Mouse (Mus musculus): ENCODE results near the gene Cds1. TPM values are rescaled to one million over a fixed set of nuclear protein-coding genes. Genes with fewer than 3 reads are reported as not detected.

Gene Cds1
- total and polyA plus RNA-seq, 3 experiments, result not detected

- Histone ChIP-seq H3K36me3 (replicated peaks) (no peaks in the 10 kb centered on the region), H3K27me3 (ENCODE audit: insufficient read depth, low read length) (no peaks in the 10 kb centered on the region), H3K4me1 (ENCODE audit: insufficient read depth, low read depth, low read length) (no peaks in the 10 kb centered on the region), H3K4me3 (ENCODE audit: low read depth, low read length) (no peak overlapping the region), H3K9me3 (replicated peaks) (peaks cover 69% of the 10 kb centered on the region)
- TF ChIP-seq GATA1 (IDR thresholded peaks at IDR 0.05; ENCODE audit: borderline replicate concordance, low read length) (no peak), CTCF (IDR thresholded peaks at IDR 0.05; ENCODE audit: low read depth, low read length) (no peak), GATA2 (IDR thresholded peaks at IDR 0.05; ENCODE audit: borderline replicate concordance, low read depth, low read length) (no peak), TAL1 (conservative IDR thresholded peaks at IDR 0.05; ENCODE audit: low read depth, low read length) (no peak), POLR2AphosphoS5 (IDR thresholded peaks at IDR 0.05; ENCODE audit: insufficient replicate concordance, low read depth, low read length) (no peak)
- ATAC-seq (ENCODE audit: extremely low read depth, insufficient number of reproducible peaks, low FRiP score, poor library complexity, severe bottlenecking) (no peak), DNase-seq (ENCODE audit: low spot score) (no peak)
Measured at GRCm38 (mm10) chr5:101767086-101767485, 2.2 kb downstream of the Cds1 start.

DNA sequence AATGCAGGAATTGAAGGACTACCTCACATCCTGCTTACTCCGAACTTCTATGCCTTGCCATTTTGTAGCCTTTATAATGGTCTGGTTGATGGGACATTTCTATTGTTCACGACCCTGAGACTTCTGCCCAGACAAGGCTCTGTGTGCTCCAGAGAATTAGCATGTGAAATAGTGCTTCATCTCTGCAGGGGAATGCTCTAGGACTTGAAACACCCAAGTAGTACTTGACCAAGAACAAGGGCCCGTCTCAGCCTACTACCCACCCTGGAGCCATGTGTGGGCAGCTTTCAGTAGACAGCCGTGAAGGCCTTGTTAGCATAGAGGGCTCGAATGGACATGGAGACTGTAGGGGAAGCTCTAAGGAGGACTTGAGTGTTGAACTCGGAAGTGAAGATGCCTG is 2.6 kb downstream of the Cds1 start:
- TF ChIP-seq GATA1 (IDR thresholded peaks at IDR 0.05; ENCODE audit: borderline replicate concordance, low read length), result no peak
- TF ChIP-seq TAL1 (conservative IDR thresholded peaks at IDR 0.05; ENCODE audit: low read depth, low read length), result no peak
- no peak for TF ChIP-seq POLR2AphosphoS5 (IDR thresholded peaks at IDR 0.05; ENCODE audit: insufficient replicate concordance, low read depth, low read length)
- TF ChIP-seq GATA2 (IDR thresholded peaks at IDR 0.05; ENCODE audit: borderline replicate concordance, low read depth, low read length), result no peak
- no peak for TF ChIP-seq CTCF (IDR thresholded peaks at IDR 0.05; ENCODE audit: low read depth, low read length)
- Histone ChIP-seq H3K9me3 (replicated peaks) (peaks cover 73% of the 10 kb centered on the region), H3K4me1 (ENCODE audit: insufficient read depth, low read depth, low read length) (no peaks in the 10 kb centered on the region), H3K36me3 (replicated peaks) (no peaks in the 10 kb centered on the region), H3K4me3 (ENCODE audit: low read depth, low read length) (no peak overlapping the region), H3K27me3 (ENCODE audit: insufficient read depth, low read length) (no peaks in the 10 kb centered on the region)
- ATAC-seq (ENCODE audit: extremely low read depth, insufficient number of reproducible peaks, low FRiP score, poor library complexity, severe bottlenecking), result no peak
- DNase-seq (ENCODE audit: low spot score), result no peak

DNA sequence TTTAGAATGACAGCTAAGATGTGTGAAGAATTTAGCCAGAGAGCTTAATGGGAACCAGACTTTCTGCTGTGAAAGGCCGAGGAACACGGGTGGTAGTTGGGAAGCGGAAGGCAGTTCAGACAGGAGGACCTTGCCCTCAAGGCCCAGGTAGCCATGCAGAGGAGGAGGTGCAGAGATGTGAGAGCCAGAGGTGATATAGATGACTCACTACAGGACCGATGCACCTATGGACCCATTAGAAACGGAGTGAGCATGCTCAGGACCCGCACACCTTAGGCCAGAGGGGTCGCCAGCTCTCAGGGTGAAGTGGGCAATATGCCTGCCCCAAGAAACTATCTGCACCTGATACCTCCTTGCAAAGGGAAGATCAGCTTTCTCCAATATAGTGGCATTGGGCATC is 3.6 kb downstream of the Cds1 start:
- Histone ChIP-seq H3K27me3 (ENCODE audit: insufficient read depth, low read length) (no peaks in the 10 kb centered on the region), H3K4me1 (ENCODE audit: insufficient read depth, low read depth, low read length) (no peaks in the 10 kb centered on the region), H3K9me3 (replicated peaks) (peaks cover 78% of the 10 kb centered on the region), H3K36me3 (replicated peaks) (no peaks in the 10 kb centered on the region), H3K4me3 (ENCODE audit: low read depth, low read length) (no peak overlapping the region)
- TF ChIP-seq CTCF (IDR thresholded peaks at IDR 0.05; ENCODE audit: low read depth, low read length) (no peak), TAL1 (conservative IDR thresholded peaks at IDR 0.05; ENCODE audit: low read depth, low read length) (no peak), GATA1 (IDR thresholded peaks at IDR 0.05; ENCODE audit: borderline replicate concordance, low read length) (no peak), GATA2 (IDR thresholded peaks at IDR 0.05; ENCODE audit: borderline replicate concordance, low read depth, low read length) (no peak), POLR2AphosphoS5 (IDR thresholded peaks at IDR 0.05; ENCODE audit: insufficient replicate concordance, low read depth, low read length) (no peak)
- ATAC-seq (ENCODE audit: extremely low read depth, insufficient number of reproducible peaks, low FRiP score, poor library complexity, severe bottlenecking) (no peak), DNase-seq (ENCODE audit: low spot score) (no peak)

DNA sequence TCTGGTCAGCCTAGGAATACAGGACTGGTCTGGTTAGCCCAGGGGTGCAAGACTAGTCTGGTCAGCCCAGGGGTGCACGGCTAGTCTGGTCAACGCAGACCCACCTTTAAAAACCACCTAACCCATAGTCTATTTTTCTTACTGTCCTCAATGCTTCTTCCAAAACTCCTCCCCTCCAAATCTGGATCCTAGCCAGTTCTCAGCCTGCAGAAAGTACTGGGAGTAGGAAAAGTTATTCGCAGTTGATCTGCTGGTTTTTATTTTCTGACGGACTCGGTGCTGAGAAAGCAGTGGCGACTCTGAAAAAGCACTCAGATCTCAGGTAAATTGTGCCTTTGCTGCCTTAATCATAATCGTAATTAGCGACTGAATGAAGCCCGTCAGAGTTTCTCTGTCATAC is 7.7 kb downstream of the Cds1 start:
- no peaks in the 10 kb centered on the region for H3K4me1 ChIP-seq (ENCODE audit: insufficient read depth, low read depth, low read length)
- H3K4me3 ChIP-seq (ENCODE audit: low read depth, low read length), result no peak overlapping the region
- DNase-seq (ENCODE audit: low spot score) (no peak), ATAC-seq (ENCODE audit: extremely low read depth, insufficient number of reproducible peaks, low FRiP score, poor library complexity, severe bottlenecking) (no peak)
- TF ChIP-seq CTCF (IDR thresholded peaks at IDR 0.05; ENCODE audit: low read depth, low read length), result no peak
- TF ChIP-seq GATA1 (IDR thresholded peaks at IDR 0.05; ENCODE audit: borderline replicate concordance, low read length), result no peak
- no peak for TF ChIP-seq GATA2 (IDR thresholded peaks at IDR 0.05; ENCODE audit: borderline replicate concordance, low read depth, low read length)
- no peak for TF ChIP-seq TAL1 (conservative IDR thresholded peaks at IDR 0.05; ENCODE audit: low read depth, low read length)
- TF ChIP-seq POLR2AphosphoS5 (IDR thresholded peaks at IDR 0.05; ENCODE audit: insufficient replicate concordance, low read depth, low read length), result no peak
- H3K27me3 ChIP-seq (ENCODE audit: insufficient read depth, low read length), result no peaks in the 10 kb centered on the region
- H3K36me3 ChIP-seq (replicated peaks), result no peaks in the 10 kb centered on the region
- H3K9me3 ChIP-seq (replicated peaks), result peaks cover 89% of the 10 kb centered on the region

DNA sequence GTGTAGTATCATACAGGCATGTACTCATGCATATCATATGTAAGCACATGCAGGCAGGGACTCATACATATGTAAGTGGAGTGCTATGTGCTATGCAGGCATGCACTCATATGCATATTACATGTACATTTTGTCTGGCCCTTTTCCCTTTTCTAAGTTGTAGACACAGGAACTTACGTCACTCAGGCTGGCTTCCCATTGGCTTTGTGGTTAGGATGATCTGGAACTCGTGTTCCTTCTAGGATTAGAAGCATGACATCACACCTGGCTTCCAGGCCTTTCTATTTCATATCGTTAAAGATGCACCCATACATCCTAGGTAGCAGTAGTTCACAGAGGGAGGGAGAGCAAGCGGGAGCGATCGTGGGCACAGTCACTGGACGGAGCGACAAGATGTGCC is 10.3 kb downstream of the Cds1 start:
- Histone ChIP-seq H3K27me3 (ENCODE audit: insufficient read depth, low read length) (no peaks in the 10 kb centered on the region), H3K36me3 (replicated peaks) (no peaks in the 10 kb centered on the region), H3K4me1 (ENCODE audit: insufficient read depth, low read depth, low read length) (no peaks in the 10 kb centered on the region), H3K4me3 (ENCODE audit: low read depth, low read length) (no peak overlapping the region), H3K9me3 (replicated peaks) (peaks cover 93% of the 10 kb centered on the region)
- TF ChIP-seq CTCF (IDR thresholded peaks at IDR 0.05; ENCODE audit: low read depth, low read length) (no peak), GATA2 (IDR thresholded peaks at IDR 0.05; ENCODE audit: borderline replicate concordance, low read depth, low read length) (no peak), GATA1 (IDR thresholded peaks at IDR 0.05; ENCODE audit: borderline replicate concordance, low read length) (no peak), TAL1 (conservative IDR thresholded peaks at IDR 0.05; ENCODE audit: low read depth, low read length) (no peak), POLR2AphosphoS5 (IDR thresholded peaks at IDR 0.05; ENCODE audit: insufficient replicate concordance, low read depth, low read length) (no peak)
- no peak for ATAC-seq (ENCODE audit: extremely low read depth, insufficient number of reproducible peaks, low FRiP score, poor library complexity, severe bottlenecking)
- DNase-seq (ENCODE audit: low spot score), result no peak

DNA sequence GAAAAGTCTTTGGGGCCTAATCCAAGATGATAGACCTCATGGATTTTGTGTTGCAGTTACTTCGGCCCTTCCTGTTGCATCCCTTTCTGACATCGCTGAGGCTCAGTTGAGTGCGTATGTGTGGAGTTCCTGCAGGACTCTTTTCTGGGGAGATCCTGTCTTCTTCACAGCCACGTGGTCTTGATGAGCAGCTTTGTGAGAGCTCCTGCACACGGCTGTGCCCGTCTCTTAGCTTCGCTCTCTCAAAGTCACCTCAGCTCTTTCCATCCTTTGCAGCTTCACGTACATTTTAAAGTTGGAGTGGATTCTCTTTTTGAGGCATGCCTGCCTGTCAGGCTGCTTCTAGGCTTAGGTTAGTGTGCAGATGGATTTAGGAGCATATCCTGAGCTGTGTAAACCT is 11.6 kb downstream of the Cds1 start:
- TF ChIP-seq GATA2 (IDR thresholded peaks at IDR 0.05; ENCODE audit: borderline replicate concordance, low read depth, low read length) (no peak), POLR2AphosphoS5 (IDR thresholded peaks at IDR 0.05; ENCODE audit: insufficient replicate concordance, low read depth, low read length) (no peak), TAL1 (conservative IDR thresholded peaks at IDR 0.05; ENCODE audit: low read depth, low read length) (no peak), GATA1 (IDR thresholded peaks at IDR 0.05; ENCODE audit: borderline replicate concordance, low read length) (no peak), CTCF (IDR thresholded peaks at IDR 0.05; ENCODE audit: low read depth, low read length) (no peak)
- H3K27me3 ChIP-seq (ENCODE audit: insufficient read depth, low read length), result no peaks in the 10 kb centered on the region
- ATAC-seq (ENCODE audit: extremely low read depth, insufficient number of reproducible peaks, low FRiP score, poor library complexity, severe bottlenecking) (no peak), DNase-seq (ENCODE audit: low spot score) (no peak)
- no peaks in the 10 kb centered on the region for H3K36me3 ChIP-seq (replicated peaks)
- peaks cover 95% of the 10 kb centered on the region for H3K9me3 ChIP-seq (replicated peaks)
- H3K4me1 ChIP-seq (ENCODE audit: insufficient read depth, low read depth, low read length), result no peaks in the 10 kb centered on the region
- H3K4me3 ChIP-seq (ENCODE audit: low read depth, low read length), result no peak overlapping the region
